Mouse (Mus musculus): ENCODE results near the gene Bmp2k. TPM values are rescaled to one million over a fixed set of nuclear protein-coding genes. Genes with fewer than 3 reads are reported as not detected.
A peak's percentile ranks its signal among the peaks of the same experiment; 100 is the strongest.

Bmp2k gene
- polyA plus RNA-seq, 1 experiment from 2014 or later, result 13.9 TPM

DNA sequence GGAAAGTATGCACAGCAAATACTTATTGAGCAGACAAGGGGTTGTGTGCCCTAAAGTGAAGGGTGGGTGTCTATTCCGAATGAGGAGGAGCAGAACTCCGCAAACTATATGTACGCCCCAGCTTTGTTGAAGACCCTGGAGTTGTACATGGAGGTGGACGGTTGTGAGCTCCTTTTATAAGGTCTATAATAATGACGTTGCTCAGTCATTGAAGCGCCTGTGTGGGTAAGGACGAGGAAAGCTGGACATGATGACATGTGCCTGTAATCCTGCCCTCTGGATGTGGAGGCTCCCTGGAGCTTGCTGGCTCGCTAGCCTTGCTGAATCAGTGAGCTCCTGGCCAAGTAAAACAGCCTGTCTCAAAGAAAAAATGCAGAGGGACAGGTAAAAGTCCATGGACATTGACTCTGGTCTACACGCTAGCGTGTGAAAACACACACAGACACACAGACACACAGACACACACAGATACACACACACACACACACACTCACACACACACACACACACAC, 128.0 kb downstream of the Bmp2k start:
- ATAC-seq (no peak), DNase-seq (ENCODE audit: low read depth, low spot score) (no peak)
- ChIA-PET CTCF (interaction anchor here (1.5 to 2.7 kb wide), 9 partner anchors 11 to 1201 kb away, joined by 3 to 20 read pairs (median 6); partner anchors contain the start of genes Paqr3 and Prdm8), POLR2A (no interaction called here)
- peaks cover 23% of the 10 kb centered on the region for H3K27me3 ChIP-seq
- in situ Hi-C loops (cut with MboI; ENCODE audit: low pct_unique_long_range_greater_than_20kb), result loop anchor here (25.0 kb wide), 2 partner anchors 462 to 937 kb away; no protein-coding TSS in a partner anchor
- no peak for TF ChIP-seq CTCF (IDR thresholded peaks at IDR 0.05)

DNA sequence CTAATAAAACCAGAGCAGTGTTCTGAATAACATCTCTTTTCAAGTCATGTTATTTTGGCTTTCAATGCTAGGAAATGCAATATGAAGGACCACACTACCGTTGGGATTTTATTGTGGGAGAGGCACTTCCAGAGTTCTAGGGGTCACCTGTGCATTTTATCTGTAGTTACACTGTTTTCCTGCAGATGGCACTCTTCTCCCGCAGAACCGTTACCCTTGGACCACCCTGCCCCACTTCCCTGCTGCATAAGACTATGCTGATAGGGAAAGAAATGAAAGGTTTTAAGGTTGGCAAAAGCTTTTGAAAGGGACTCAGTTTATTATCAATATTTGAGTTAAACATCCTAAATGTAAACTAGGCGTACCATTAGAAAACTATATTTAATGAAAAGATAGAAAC, 128.5 kb downstream of the Bmp2k start:
- peak; percentile 56 for ATAC-seq
- TF ChIP-seq CTCF (IDR thresholded peaks at IDR 0.05), result peak; percentile 86
- POLR2A ChIA-PET, result no interaction called here
- in situ Hi-C loops (cut with MboI; ENCODE audit: low pct_unique_long_range_greater_than_20kb), result loop anchor here (25.0 kb wide), 2 partner anchors 461 to 936 kb away; no protein-coding TSS in a partner anchor
- CTCF ChIA-PET, result interaction anchor here (0.7 to 2.7 kb wide), 18 partner anchors 11 to 1205 kb away, joined by 3 to 20 read pairs (median 4); partner anchors contain the start of genes Paqr3 and Prdm8
- H3K27me3 ChIP-seq, result peaks cover 21% of the 10 kb centered on the region
- DNase-seq (ENCODE audit: low read depth, low spot score), result no peak

DNA sequence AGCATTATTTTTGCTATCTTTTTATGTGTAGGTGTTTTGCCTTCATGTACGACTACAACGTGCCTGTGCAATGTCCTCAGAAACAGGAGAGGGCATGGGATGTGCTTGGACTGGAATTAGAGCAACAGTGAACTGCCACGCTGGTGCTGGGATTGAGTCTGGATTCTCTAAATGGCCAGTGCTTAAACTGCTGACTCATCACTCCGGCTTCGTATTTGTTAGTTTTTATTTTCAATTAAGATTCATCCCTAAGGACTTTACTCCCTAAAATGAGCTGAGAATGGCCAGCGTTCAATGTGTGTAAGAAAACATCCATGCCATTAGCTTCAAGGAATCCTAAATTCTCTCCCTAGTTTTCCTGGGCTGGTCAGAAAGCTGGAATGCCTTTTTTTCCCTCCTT, 129.8 kb downstream of the Bmp2k start:
- in situ Hi-C loops (cut with MboI; ENCODE audit: low pct_unique_long_range_greater_than_20kb), result loop anchor here (25.0 kb wide), 2 partner anchors 460 to 935 kb away; no protein-coding TSS in a partner anchor
- ATAC-seq (no peak), DNase-seq (ENCODE audit: low read depth, low spot score) (no peak)
- peaks cover 21% of the 10 kb centered on the region for H3K27me3 ChIP-seq
- TF ChIP-seq CTCF (IDR thresholded peaks at IDR 0.05), result no peak
- POLR2A ChIA-PET, result no interaction called here
- CTCF ChIA-PET, result interaction anchor here (0.7 to 2.7 kb wide), 8 partner anchors 16 to 1200 kb away, joined by 3 to 14 read pairs (median 4); no protein-coding TSS in a partner anchor

DNA sequence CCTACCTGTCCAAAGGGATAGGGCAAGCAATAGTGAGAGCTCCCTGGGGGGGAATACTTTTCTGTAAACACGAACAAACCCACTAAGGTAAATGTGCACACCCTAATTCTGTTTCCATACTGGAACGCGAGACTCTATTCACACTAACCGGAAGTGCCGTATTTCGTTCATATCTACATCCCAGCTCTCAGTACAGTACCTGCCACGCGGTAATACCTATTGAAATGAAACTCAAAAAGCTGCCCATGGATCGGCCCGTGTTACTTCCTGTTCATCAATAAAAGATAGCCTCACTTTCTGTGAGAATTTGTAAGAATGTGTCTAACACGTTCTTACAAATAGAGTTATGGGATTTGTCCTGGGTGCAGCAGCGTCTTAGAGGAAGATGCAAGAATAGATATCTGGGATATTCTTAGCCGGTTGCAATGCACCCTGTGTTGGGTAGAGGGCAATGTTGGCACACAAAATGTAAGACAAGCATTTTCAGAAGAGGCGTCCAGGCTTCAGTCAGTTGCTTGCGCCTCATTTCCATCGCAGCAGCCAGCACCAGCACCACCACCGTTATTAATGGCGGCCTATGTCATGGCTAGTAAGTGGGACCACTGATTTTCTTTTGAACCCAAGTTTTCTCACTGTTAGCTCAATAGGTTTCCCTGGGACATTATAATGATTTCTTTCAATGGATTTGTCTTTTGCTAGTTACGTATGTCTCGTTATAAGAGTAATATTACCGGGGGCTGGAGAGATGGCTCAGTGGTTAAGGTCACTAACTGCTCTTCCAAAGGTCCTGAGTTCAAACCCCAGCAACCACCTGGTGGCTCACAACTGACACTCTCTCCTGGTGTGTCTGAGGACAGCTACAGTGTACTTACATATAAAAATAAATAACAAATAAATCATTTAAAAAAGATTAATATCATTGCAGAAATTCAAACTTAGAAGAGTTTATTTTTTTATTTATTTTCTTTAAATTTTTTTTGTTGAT, 131.0 kb downstream of the Bmp2k start:
- DNase-seq (ENCODE audit: low read depth, low spot score) (no peak), ATAC-seq (peak; percentile 73)
- CTCF ChIA-PET, result interaction anchor here (0.7 to 2.6 kb wide), 4 partner anchors 14 to 1071 kb away, joined by 3 to 14 read pairs (median 4); partner anchors contain the start of gene Prdm8
- POLR2A ChIA-PET, result no interaction called here
- peaks cover 17% of the 10 kb centered on the region for H3K27me3 ChIP-seq
- in situ Hi-C loops (cut with MboI; ENCODE audit: low pct_unique_long_range_greater_than_20kb), result loop anchor here (25.0 kb wide), 2 partner anchors 459 to 934 kb away; no protein-coding TSS in a partner anchor
- peak; percentile 92 for TF ChIP-seq CTCF (IDR thresholded peaks at IDR 0.05)

DNA sequence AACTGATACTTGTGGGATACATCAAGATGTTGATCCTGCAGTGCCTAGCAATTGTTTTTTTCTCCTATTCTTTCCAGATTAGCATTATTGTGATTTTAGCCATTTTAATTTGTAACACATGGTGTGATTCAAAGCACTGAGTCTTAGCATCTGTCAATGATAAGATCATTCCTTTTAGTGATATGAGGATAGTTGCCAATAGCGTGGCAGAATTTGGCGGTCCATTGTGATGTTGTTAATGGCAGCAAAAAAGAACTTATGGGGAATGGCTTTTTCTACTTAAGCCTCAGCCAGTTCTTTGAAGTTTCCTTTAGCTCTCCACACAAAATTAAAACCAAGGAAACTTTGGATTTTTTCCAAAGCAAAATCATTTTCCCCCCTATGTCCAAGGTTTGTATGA, 132.1 kb downstream of the Bmp2k start:
- CTCF ChIA-PET, result interaction anchor here (1.2 kb wide), 1 partner anchor 13 kb away, joined by 4 read pairs; no protein-coding TSS in a partner anchor
- POLR2A ChIA-PET, result interaction anchor here (0.6 kb wide), 1 partner anchor 1087 kb away, joined by 3 read pairs; no protein-coding TSS in a partner anchor
- peaks cover 14% of the 10 kb centered on the region for H3K27me3 ChIP-seq
- no peak for DNase-seq (ENCODE audit: low read depth, low spot score)
- ATAC-seq, result no peak
- in situ Hi-C loops (cut with MboI; ENCODE audit: low pct_unique_long_range_greater_than_20kb), result loop anchor here (25.0 kb wide), 2 partner anchors 458 to 933 kb away; no protein-coding TSS in a partner anchor
- TF ChIP-seq CTCF (IDR thresholded peaks at IDR 0.05), result no peak

DNA sequence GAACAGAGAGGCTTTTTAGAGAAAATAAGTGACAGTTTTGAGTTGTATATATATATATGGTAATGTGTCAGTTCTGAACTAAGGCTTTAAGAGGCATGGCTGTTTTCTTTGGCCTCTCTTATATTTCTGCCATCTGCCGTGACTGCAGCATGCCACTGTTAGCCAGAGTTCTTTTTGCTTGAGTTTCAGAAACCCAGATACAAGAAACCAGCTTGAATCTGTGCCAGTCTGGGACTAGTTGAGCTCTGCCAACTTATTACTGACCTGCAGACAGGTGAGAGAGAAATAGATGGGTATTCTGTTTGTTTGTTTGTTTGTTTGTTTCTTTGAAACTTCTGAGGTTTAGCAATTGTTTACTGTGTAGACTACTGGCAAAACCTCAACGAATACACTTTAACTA, 137.8 kb downstream of the Bmp2k start:
- H3K27me3 ChIP-seq, result peaks cover 19% of the 10 kb centered on the region
- DNase-seq (ENCODE audit: low read depth, low spot score) (no peak), ATAC-seq (no peak)
- POLR2A ChIA-PET, result no interaction called here
- no peak for TF ChIP-seq CTCF (IDR thresholded peaks at IDR 0.05)
- CTCF ChIA-PET, result interaction anchor here (1.3 kb wide), 1 partner anchor 9 kb away, joined by 4 read pairs; no protein-coding TSS in a partner anchor
- in situ Hi-C loops (cut with MboI; ENCODE audit: low pct_unique_long_range_greater_than_20kb), result loop anchor here (25.0 kb wide), 2 partner anchors 452 to 927 kb away; no protein-coding TSS in a partner anchor

Other genes with a start within 250 kb of the Bmp2k start
- 424 TPM for gene Anxa3, start 204.3 kb upstream of the Bmp2k start, polyA plus RNA-seq (2021)
- gene Paqr3, start 113.9 kb downstream of the Bmp2k start, polyA plus RNA-seq (2021), result 8.0 TPM

Measured in Patski (cell line).